Mouse (Mus musculus): ENCODE results near the gene Racgap1.
A peak's percentile ranks its signal among the peaks of the same experiment; 100 is the strongest.

Racgap1 gene

DNA sequence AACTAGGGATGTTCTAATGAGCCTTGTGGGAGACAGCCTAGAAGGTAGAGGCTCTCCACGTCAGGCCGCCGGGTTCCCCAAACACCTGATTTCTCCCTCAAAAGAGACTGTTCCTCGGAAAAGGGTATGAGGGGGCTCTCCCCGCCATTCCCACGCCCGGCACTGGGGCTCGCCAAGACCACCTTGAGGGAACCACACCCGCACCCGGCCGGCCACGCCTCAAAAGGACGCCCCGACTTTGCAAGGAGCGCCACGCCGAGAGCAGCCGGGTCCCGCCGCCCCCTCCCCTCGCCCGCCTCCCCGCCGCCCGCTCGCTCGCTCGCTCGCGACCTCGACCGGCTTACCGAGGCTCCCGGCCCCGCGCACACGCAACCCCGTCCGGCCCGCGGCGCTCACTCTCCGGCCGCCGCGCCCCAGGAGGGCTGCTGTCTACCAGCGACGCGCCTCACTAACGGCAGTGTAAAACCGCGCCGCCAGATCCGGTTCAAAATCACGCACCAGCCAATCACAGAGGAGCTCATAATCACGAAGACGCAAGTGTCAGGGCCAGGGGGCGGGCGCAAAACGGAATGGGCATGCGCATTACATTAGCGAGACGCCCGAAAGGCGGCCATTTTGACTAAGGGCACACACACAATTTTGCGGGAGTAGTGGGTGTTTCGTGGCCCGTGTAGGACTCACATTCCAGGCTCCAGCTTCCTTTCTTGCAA is at the start of gene Racgap1:
Gene Racgap1 (minus strand): TSS at position 494 of the 710 bp plus-strand sequence.
- peak; percentile 84 for DNase-seq (ENCODE audit: low spot score)

DNA sequence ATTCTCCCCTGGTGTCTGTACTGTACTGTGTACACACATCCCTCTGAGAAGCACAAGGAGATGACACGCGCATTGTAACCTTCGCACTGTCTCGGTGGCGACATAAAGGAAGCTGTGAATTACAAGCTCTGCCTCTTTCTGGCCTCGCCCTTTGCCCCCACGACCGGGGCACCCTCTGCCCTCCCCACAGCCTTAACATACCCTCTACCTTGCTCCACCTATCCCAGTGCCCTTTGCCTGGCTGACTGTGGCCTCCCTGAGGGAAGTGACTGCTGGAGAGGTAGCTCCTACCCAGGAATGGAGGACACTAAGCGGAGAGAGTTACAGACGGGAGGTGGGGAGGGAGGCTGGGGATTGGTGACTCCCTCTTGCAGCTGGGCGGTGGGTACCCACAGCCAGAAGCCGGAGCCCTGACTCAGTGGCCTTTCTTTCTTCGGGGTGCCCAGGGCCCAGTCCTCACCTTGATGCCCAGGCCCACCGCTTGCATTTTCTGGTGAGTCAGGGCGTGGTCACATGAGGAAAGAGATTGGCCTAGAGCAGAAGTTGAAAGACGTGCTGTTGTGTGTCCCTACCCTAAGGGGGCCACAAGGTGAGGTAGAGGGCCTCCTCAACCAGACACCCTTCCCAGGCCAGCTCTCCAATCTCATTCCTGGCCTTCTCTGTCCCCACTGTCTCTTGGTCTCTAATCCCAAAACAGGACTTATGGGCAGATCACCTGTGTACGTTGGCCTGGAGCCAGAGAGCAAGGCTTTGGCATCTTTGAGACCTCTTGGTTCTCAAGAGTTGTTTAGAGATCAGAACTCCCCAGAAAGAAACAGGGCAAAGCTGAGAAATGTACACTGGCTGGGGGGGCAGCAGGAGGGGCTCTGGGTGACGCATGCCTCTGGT is 49.0 kb upstream of the Racgap1 start:
- DNase-seq (ENCODE audit: low spot score), result no peak

DNA sequence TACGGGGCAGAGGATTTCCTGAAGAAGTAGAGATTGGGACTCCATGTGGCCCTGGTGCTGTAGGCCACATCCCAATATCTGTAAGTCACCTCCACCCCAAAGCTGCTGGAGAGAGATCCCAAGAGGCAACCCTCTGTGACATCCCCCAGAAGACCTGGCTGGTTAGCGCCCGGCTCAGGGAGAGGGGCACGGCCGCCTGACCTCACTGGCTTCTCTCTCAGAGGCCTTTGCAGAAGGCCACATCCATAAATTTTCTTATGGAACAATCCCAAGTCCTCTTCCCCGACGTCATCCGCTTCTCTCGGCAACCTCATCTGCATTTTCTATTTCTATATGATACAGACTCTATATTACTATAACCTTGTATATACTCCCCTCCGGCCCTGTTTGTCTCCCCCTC is 48.3 kb upstream of the Racgap1 start:
- DNase-seq (ENCODE audit: low spot score), result no peak

DNA sequence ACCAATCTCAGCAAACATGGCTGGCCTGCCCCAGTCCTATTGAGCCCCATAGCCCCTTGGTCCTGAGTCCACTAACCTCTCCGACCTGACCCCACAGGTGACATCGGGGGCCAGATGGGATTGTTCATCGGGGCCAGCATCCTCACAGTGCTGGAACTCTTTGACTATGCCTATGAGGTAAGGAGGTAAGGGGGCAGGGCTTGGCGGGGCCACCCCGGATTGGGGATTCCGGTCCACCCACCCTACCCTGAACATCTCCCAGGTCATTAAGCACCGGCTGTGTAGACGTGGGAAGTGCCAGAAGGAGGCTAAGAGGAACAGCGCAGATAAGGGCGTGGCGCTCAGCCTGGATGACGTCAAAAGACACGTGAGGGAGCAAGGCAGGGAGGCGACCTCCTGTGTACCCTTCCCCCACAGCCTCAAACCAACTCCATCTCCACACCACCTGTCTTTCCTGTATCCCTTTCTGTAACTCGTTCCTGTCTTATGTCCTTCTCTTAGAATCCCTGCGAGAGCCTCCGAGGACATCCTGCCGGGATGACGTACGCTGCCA is 47.2 kb upstream of the Racgap1 start:
- DNase-seq (ENCODE audit: low spot score), result no peak

DNA sequence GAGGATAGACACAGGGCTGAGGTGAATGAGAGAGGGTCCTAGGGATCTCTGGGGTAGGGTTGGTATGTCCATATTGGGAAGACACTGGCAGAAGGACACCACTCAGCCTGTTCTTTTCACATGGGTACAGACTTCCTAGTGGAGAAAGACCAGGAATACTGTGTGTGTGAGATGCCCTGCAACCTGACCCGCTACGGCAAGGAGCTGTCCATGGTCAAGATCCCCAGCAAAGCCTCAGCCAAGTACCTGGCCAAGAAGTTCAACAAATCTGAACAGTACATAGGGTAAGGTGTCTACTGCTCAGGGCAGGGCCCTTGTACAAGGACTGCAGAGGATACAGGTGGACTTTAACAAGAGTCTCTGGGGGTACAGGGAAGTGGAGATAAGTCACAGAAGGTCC is 45.9 kb upstream of the Racgap1 start:
- no peak for DNase-seq (ENCODE audit: low spot score)

DNA sequence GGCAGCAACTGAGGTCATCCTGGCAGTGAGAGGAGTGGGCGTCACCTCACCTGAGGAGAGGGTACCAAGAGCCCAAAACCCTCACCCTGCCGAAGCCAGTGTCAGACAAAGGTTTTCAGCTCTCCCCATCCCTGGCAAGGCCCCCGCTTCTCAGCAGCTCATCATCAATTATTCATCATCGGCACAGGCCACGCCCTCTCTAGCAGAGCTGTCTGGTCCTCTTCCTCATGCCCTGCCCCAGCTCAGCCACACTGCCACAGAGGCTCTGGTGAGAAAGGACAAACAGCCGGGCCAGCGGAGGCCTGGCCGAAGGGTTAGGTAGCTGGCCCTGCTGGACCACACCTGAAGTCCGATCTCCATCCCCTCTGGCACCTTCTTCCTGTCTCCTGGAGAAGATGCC is 40.5 kb upstream of the Racgap1 start:
- DNase-seq (ENCODE audit: low spot score), result no peak

DNA sequence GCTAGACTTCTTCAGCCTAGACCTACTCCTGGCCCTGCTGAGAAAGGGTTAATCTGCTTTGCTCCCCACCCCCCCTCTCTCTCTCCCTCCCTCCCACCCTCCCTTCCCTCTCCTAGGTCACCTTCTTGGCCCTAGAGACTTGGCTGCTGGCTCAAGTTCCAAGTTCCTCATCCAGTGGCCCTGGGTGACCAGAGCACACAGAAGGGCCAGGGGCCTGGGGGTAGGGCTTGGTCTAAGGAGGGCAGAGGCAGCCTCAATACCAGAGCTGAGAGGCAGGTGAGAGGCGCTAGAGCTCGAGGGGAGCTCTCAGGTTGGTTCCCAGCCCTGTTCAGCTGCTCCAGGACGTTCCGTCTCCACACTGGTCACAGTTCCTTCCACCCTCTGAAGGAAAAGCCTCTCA is 39.5 kb upstream of the Racgap1 start:
- no peak for DNase-seq (ENCODE audit: low spot score)

DNA sequence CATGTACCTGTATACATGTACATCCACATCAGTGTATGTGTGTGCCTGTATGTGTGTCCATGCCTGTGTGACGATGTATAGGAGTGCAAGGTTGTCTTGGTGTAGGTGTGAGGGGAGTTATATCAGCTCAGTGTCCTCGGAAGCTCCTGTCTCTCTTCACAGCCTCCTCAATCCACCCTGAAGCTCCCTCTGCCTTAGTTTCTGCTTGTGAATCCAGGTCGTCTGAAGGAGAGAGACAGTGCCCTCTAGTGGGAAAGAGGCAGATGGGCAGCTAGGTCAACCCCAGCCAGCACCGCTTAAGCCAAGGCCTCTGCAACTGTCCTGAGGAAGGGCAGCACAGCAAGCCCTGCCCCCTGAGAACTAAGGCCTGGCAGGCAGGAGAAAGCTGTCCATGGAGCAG is 37.3 kb upstream of the Racgap1 start:
- no peak for DNase-seq (ENCODE audit: low spot score)

DNA sequence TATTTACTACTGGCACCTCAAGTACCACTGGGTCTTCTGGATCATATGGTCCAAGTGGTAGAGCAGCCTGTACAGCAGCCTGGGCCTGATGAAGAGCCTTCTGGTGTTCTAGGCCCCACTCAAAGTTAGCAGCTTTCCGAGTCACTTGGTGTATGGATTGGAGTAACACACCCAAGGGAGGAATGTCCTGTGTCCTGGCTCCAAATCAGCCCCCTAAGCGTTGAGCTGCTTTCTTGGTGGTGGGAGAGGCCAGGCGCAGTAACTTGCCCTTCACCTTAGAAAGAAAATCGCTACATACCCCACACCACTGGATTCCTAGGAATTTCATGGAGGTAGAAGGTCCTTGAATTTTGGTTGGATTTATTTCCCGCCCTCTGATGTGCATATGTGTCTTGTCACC is 32.7 kb upstream of the Racgap1 start:
- DNase-seq (ENCODE audit: low spot score), result no peak

DNA sequence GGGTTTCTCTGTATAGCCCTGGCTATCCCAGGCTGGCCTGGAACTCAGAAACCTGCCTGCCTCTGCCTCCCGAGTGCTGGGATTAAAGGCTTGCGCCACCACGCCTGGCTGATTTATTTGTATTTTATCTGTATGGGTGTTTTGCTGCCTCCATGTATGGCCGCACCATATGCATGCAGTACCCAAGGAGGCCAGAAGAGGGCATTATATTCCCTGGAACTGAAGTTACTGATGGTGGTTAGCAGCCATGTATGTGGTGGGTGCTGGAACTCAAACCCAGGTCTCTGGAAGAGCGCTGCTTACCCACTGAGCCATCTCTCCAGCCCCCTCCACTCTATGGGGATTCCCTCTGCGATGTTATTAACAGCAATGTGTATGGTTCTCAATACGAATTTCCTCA is 31.4 kb upstream of the Racgap1 start:
- DNase-seq (ENCODE audit: low spot score), result no peak

DNA sequence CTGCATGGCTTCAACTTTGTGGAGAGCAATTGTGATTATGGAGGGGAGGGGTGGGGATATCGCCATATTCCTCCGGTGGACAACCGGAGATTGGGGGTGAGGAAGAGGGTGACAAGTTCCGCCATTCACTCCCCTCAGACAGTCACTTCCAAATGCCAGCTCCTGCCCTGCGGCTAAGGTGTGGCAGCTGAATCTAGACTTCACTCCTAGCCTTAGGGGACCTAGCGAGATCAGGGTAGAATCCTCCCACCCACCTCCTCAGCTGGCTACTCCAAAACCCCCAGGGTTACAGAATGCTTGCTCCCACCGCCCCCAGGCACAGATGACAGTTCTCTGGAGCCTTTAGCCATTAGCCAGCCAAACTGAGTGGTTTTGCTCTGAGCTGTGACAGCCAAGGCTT is 27.6 kb upstream of the Racgap1 start:
- DNase-seq (ENCODE audit: low spot score), result no peak

DNA sequence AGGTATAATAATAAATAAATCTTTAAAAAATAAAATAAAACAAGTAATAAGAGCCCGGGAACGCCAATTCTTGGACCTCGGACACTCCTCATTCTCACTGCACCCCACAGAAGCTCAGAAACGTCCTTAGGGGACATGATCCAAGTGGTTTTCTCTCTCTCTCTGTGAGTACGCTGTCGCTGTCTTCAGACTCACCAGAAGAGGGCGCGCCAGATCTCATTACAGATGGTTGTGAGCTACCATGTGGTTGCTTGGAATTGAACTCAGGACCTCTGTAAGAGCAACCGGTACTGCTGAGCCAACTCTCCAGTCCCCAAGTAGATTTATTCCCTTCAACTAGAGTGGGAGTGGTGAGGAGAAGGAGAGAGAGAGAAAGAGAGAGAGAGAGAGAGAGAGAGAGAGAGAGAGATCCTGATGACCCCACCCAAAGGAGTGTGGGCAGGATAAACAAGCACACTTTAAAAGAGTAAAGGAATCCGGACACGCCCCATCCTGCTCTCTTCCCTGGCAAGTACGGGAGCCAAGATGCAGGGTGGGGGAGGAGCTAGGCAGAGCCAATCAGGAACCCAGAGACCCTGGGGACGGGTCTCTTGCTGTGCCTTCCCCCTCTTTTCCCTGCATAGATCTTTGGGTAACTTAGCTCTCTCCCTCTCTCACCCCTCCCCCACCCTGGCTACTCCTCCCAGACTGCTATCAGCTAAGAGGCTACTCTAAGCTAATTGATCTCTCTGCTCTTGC is 26.8 kb upstream of the Racgap1 start:
- no peak for DNase-seq (ENCODE audit: low spot score)

DNA sequence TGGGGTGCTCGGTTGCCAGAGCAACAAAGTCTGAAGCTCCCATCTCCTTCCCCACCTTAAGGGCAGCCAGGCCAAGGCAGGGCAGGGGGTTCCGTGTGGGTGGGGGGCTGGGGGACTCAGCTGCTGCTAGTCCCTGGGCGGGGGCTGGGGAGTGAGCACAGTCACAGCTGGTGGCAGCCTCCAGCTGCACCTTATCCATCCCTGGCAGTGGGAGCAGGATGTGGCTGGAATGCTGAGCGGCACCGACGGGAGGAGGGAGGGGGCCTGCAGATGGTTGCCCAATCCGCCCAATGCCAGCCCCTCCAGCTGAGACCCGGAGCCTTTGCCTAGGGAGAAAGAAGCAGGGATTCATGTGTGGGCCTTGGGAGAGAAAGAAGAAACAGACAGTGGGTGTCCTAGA is 25.6 kb upstream of the Racgap1 start:
- no peak for DNase-seq (ENCODE audit: low spot score)

DNA sequence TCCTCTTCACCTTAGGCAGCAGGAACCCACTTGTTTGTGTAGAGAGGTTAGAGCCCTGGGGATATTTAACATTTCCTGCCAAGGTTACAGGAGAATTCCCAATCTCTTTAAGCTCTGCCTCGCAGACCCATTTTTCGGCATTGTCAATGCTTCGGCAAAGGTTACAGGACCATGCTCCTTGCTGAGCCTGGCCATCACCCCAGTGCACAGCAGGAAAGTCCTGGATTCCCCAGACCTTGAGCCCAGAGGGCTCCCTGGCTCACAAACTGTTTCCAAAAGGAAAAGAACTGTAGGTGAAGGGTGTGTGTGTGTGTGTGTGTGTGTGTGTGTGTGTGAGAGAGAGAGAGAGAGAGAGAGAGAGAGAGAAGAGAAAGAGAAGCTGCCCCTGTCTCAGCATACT is 23.4 kb upstream of the Racgap1 start:
- no peak for DNase-seq (ENCODE audit: low spot score)

DNA sequence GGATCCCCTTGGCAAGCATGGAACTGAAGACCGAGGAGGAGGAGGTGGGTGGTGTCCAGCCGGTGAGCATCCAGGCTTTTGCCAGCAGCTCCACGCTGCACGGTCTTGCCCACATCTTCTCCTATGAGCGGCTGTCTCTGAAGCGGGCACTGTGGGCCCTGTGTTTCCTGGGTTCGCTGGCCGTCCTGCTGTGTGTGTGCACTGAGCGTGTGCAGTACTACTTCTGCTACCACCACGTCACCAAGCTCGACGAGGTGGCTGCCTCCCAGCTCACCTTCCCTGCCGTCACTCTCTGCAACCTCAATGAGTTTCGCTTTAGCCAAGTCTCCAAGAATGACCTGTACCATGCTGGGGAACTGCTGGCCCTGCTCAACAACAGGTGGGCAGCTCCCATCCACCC is 20.3 kb upstream of the Racgap1 start:
- no peak for DNase-seq (ENCODE audit: low spot score)

DNA sequence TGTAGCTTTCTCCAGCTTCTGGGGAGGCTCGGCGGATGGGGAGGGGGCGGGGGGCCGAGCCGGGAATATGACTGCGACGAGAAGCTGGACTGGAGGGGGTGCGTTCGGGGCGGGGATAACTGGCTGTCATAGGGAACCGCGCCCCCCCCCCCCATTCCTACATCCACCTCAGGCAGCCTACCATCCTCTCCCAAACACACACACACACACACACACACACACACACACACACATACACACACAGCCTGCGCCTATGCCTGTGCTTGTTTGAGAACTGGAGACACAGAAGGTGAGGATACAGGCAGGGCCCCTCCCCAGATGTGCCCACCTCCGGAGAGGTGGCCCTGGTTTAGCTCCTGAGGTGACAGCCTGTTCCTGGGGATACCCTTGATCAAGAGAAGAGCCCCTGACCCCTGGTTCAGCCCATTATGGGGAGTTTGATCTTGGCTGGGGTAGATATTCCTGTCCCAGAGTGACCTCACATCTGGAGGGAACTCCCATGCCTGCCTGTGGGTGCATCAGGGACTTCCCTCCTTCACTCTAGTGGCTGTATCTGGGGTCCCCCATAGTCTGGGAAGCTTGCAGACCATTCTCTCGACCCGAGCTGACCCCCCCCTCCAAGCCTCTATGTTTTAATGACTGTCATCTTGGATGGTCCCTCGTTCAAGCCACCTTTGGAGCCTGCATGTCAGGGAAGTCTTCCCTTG is 19.7 kb upstream of the Racgap1 start:
- DNase-seq (ENCODE audit: low spot score), result no peak

DNA sequence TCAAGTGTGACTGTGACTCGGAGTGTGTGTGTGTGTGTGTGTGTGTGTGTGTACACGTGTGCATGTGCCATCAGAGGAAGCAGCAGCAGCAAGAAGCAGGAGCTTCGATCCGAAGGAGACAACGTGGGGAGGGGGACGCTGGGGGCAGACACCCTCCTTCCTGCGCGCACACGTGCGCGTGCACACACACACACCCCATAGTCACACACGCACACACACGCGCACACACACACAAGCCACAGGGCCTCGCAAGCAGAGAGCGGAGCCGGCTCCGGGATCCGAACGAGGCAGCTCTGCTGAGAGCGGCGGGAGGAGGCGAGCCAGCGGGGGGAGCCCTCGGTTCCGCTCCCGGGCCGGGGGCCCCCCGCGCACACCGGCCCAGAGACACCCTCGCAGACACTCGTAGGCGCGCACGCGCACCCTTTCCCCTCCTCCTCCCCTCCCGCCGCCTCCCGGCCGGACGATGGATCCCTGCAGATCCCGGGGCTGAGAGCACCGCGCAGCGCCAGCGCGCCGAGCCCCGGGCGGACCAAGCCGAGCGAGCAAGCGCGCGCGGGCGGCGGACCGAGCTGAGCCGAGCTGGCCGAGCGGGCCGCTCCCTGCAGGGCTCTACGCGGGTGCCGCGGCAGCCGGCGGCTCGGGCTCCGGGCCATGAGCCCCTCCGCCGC is 18.8 kb upstream of the Racgap1 start, which contains the start of gene Asic1:
Gene Asic1 (plus strand): TSS at position 215 of the 668 bp plus-strand sequence.
- DNase-seq (ENCODE audit: low spot score), result peak; percentile 27

DNA sequence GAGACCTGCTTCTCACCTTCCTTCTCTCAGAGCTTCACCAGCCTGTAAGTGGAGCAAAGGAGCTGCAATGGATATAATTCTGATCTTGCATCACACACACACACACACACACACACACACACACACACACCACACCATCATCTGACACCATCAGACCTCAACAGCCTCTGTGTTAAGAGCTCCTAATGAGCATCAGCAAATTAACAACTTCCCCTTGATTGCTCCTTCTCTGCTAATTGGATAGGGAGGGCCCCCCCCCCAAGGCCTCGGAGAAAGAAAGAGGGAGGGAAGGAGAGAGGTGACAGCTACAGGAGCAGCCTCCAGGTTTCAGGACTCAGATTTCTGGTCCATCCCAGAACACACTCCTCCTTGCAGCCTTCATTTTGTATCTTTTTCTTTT is 17.9 kb upstream of the Racgap1 start:
- no peak for DNase-seq (ENCODE audit: low spot score)

DNA sequence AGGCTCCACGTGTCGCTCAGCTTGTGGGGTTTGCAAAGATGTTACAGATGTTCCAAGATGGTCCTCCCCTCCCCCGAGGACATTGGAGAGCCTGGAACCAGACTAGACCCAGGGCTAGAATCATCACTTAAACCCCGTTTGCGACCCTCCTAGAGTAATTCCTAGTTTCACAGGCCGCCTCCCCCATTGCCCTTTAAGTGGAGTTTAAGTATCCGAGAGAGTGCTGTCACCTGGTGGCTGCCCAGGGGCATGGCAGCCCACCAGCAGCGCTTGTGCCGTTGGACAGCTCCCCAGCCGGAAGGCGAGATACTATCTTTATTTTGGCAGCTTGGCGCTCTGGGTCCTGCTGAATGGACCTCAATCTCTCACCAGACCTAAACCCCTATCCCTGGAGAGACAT is 17.4 kb upstream of the Racgap1 start:
- peak; percentile 30 for DNase-seq (ENCODE audit: low spot score)

DNA sequence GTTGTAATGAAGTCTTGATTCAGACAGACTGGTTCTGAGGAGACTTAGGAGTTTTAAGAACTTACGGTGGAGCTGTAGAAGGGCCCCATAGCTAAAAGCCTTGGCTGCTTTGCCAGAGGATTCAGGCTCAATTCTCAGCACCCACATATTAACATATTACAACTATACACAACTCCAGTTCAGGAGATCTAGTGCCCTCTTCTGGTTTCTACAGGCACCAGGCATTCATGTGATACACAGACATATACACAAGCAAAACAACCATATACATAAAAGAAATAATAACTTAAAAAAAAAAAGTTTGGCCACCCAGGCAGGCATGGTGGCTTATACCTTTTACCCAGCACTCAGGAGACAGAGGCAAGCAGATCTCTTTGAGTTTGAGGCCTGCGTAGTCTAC is 16.1 kb upstream of the Racgap1 start:
- DNase-seq (ENCODE audit: low spot score), result no peak

Measured in urinary bladder, postnatal 10 days (tissue).